ENCODE assay signal across 8 mouse cellular contexts in genomic region chr13:73604156-73604957, GRCm38 (mm10). TPM values are rescaled to one million over a fixed set of nuclear protein-coding genes. Genes with fewer than 3 reads are reported as not detected.
DNase-seq lines count a peak whose midpoint lies in the region; ATAC-seq lines count a peak whose summit lies in the region.

No protein-coding gene starts in this region.

- WGBS in heart, embryonic 14.5 days: 3% methylated on average over 38 of the region's 39 CpGs
- WGBS in embryonic facial prominence, embryonic 15.5 days: 3% methylated on average over 39 of the region's 39 CpGs
- WGBS in limb, embryonic 10.5 days: 4% methylated on average over 39 of the region's 39 CpGs

- ATAC-seq in heart, embryonic 14.5 days (ENCODE audit: insufficient number of reproducible peaks, insufficient read depth, low FRiP score, low read depth): peak; percentile 69
- peak; percentile 81 for ATAC-seq in embryonic facial prominence, embryonic 15.5 days (ENCODE audit: insufficient number of reproducible peaks, low FRiP score, low TSS enrichment, low read depth)
- 0 out of 2 replicates have a peak, but pooled peaks have one; percentile 14 for ATAC-seq in monocyte, adult 5-6 weeks (replicated peaks; ENCODE audit: insufficient number of reproducible peaks, low FRiP score, low TSS enrichment, poor library complexity, severe bottlenecking)

- DNase-seq in heart, adult 9 months (ENCODE audit: low spot score in 2 of 2): no peak
- peak; percentile 22 for DNase-seq in ES-CJ7 (ENCODE audit: low read depth, low spot score)
- no peak for DNase-seq in limb, embryonic 10.5 days (ENCODE audit: low spot score)
- no peak for DNase-seq in frontal cortex, postnatal 14 days (ENCODE audit: low spot score in 2 of 2)
- no peak for DNase-seq in urinary bladder, adult 18-20 months (ENCODE audit: low spot score in 2 of 2)

- H3K4me1 ChIP-seq in heart, embryonic 14.5 days (ENCODE audit: control insufficient read depth in 2 of 2, insufficient read depth in 2 of 2, low read length in 2 of 2): peaks cover 6 to 15% of the 10 kb centered on the region in 2 experiments
- peaks cover 17% of the 10 kb centered on the region for H3K4me1 ChIP-seq in embryonic facial prominence, embryonic 15.5 days
- peaks cover 26% of the 10 kb centered on the region for H3K4me1 ChIP-seq in limb, embryonic 10.5 days

- peak overlapping the region; percentile 95 for H3K4me2 ChIP-seq in heart, embryonic 14.5 days (ENCODE audit: low read length)
- H3K4me2 ChIP-seq in embryonic facial prominence, embryonic 15.5 days (replicated peaks): peak overlapping the region; percentile 85

- H3K27me3 ChIP-seq in heart, embryonic 14.5 days (ENCODE audit: control insufficient read depth, insufficient read depth, low read length): no peaks in the 10 kb centered on the region; the same call in 1 of the 2 replicates
- no peaks in the 10 kb centered on the region for H3K27me3 ChIP-seq in embryonic facial prominence, embryonic 15.5 days
- H3K27me3 ChIP-seq in limb, embryonic 10.5 days (ENCODE audit: low read depth, poor library complexity, severe bottlenecking): no peaks in the 10 kb centered on the region

- H3K9ac ChIP-seq in heart, embryonic 14.5 days (ENCODE audit: low read length): peak overlapping the region; percentile 95
- H3K9ac ChIP-seq in embryonic facial prominence, embryonic 15.5 days: peak overlapping the region; percentile 72

- peak overlapping the region; percentile 25 to 75; a peak in 3 of 4 replicates for H3K27ac ChIP-seq in heart, embryonic 14.5 days (replicated peaks in 1 of 2; ENCODE audit: control insufficient read depth in 1 of 2, insufficient read depth in 1 of 2, low read depth in 2 of 2, low read length in 2 of 2)
- H3K27ac ChIP-seq in embryonic facial prominence, embryonic 15.5 days (replicated peaks): peak overlapping the region; percentile 45; the same call in 1 of the 2 replicates
- peak overlapping the region; percentile 89 for H3K27ac ChIP-seq in limb, embryonic 10.5 days

- H3K4me3 ChIP-seq in heart, embryonic 14.5 days (ENCODE audit: control insufficient read depth in 1 of 2, insufficient read depth in 1 of 2, low read depth in 1 of 2, low read length in 2 of 2): peak overlapping the region; percentile 81 to 90
- peak overlapping the region; percentile 86 for H3K4me3 ChIP-seq in embryonic facial prominence, embryonic 15.5 days (replicated peaks)
- peak overlapping the region; percentile 94 for H3K4me3 ChIP-seq in limb, embryonic 10.5 days

- peaks cover 38% of the 10 kb centered on the region for H3K36me3 ChIP-seq in heart, embryonic 14.5 days (ENCODE audit: control insufficient read depth, insufficient read depth, low read length)
- peaks cover 33% of the 10 kb centered on the region for H3K36me3 ChIP-seq in embryonic facial prominence, embryonic 15.5 days
- peaks cover 35% of the 10 kb centered on the region for H3K36me3 ChIP-seq in limb, embryonic 10.5 days

- no peaks in the 10 kb centered on the region for H3K9me3 ChIP-seq in heart, embryonic 14.5 days (ENCODE audit: control insufficient read depth, low read length)
- no peaks in the 10 kb centered on the region for H3K9me3 ChIP-seq in embryonic facial prominence, embryonic 15.5 days (replicated peaks)
- H3K9me3 ChIP-seq in limb, embryonic 10.5 days (replicated peaks): no peaks in the 10 kb centered on the region

RNA-seq across cellular contexts. Expression of gene Clptm1l, which starts 0.6 kb away (rescaled TPM):
- 103 and 113 TPM in 2 replicates for polyA plus RNA-seq in heart, embryonic 14.5 days (2014; fragmentation: Nextera tagmentation; extraction: Ambion mirVana)
- polyA plus RNA-seq in embryonic facial prominence, embryonic 15.5 days (2015; fragmentation: Nextera tagmentation; extraction: Ambion mirVana): 137 and 141 TPM in 2 replicates
- 111 and 112 TPM in 2 replicates for polyA plus RNA-seq in limb, embryonic 10.5 days (2016; fragmentation: Nextera tagmentation; extraction: Ambion mirVana)
- 89.5 to 116 TPM (median 100 TPM) in 3 replicates for total RNA-seq in monocyte, adult 5-6 weeks (2017)

RNA-seq across cellular contexts. Expression of gene Tert, which starts 22.4 kb away (rescaled TPM):
- 1.5 and 1.8 TPM in 2 replicates for polyA plus RNA-seq in heart, embryonic 14.5 days (2014; fragmentation: Nextera tagmentation; extraction: Ambion mirVana)
- polyA plus RNA-seq in embryonic facial prominence, embryonic 15.5 days (2015; fragmentation: Nextera tagmentation; extraction: Ambion mirVana): 4.6 and 4.9 TPM in 2 replicates
- polyA plus RNA-seq in limb, embryonic 10.5 days (2016; fragmentation: Nextera tagmentation; extraction: Ambion mirVana): 10.4 and 12.9 TPM in 2 replicates
- 0.10 to 4.3 TPM (median 0.49 TPM) in 3 replicates for total RNA-seq in monocyte, adult 5-6 weeks (2017)

Comparison
In these comparisons a context has a peak if more than half of its experiments do, and no peak if none do; other contexts are left out.
1. ATAC-seq: peak in every context shown above with its lines; median percentile 81 in embryonic facial prominence, embryonic 15.5 days; 69 in heart, embryonic 14.5 days; 14 in monocyte, adult 5-6 weeks.